Mouse (Mus musculus): ENCODE results near the gene Mark2.

GRCm38 (mm10) chr19:7294098-7294876, 47.4 kb downstream of the Mark2 start:
- TF ChIP-seq GATA1 (IDR thresholded peaks at IDR 0.05; ENCODE audit: low read length) (no peak), TAL1 (IDR thresholded peaks at IDR 0.05; ENCODE audit: low read length) (no peak)

Measured in erythroblast, embryonic 14.5 days (primary cell).